Mouse (Mus musculus): ENCODE measurements at regions not wholly inside any gene's neighbourhood (a gene's known extent, or its start where the extent isn't known, plus 50 kb on each side); places are given as distances from the start of the nearest gene placed in this dataset.

DNA sequence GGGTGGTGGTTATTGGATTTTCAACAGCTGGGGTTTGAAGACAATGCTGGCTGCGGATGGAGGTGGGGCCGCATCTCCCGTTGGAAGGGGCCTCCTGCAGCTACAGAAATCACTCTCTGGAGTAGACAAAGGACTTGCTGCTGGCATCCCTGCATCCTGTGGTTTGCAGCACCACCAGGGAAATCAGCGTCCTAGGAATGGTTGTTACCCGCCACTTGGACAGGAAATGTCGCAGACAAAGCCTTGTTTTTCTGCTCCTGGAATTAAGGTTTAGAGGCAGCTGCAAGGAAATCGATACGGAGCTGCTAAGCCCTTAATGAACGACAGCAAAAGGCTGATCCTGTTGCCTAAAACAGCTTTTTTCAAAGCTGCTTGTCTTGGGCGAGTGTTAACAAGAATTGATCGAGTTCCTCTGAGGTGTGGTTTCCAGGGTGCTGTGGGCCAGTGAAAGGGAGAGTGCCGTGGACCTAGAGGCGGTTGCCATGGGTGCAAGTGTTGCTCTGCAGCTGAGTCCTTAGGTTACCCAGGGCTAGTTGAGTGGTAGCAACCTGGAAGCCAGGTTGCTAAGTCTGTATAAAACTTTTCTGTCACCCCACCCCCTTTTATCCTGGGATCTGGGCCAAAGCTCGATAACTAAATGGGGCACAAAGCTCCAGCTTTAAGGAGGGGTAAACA, 230.6 kb upstream of the Chd6 start:
- Histone ChIP-seq H3K4me3 (ENCODE audit: low read depth, low read length) (no peak overlapping the region), H3K27ac (ENCODE audit: insufficient read depth, low read length) (peak overlapping the region; percentile 47), H3K4me1 (ENCODE audit: control insufficient read depth, insufficient read depth, low read length) (no peaks in the 10 kb centered on the region)

GRCm38 (mm10) chr2:161338953-161339326, 230.1 kb upstream of the Chd6 start:
- no peak overlapping the region for H3K9ac ChIP-seq (ENCODE audit: low read depth, poor library complexity, severe bottlenecking)
- H3K9me3 ChIP-seq (replicated peaks; ENCODE audit: control insufficient read depth, insufficient read depth, low read length, poor library complexity, severe bottlenecking): no peaks in the 10 kb centered on the region
- no peak overlapping the region for H3K27ac ChIP-seq (ENCODE audit: insufficient read depth, low read length)
- TF ChIP-seq CTCF (IDR thresholded peaks at IDR 0.05; ENCODE audit: low read depth, low read length) (no peak), POLR2A (IDR thresholded peaks at IDR 0.05; ENCODE audit: insufficient read depth, low read length) (no peak), EP300 (IDR thresholded peaks at IDR 0.05; ENCODE audit: insufficient read depth, low read depth, low read length) (no peak)
- H3K27me3 ChIP-seq (ENCODE audit: control insufficient read depth, insufficient read depth, low read length, poor library complexity, severe bottlenecking): no peaks in the 10 kb centered on the region
- no peaks in the 10 kb centered on the region for H3K36me3 ChIP-seq (ENCODE audit: control insufficient read depth, insufficient read depth, low read length, poor library complexity, severe bottlenecking)
- H3K4me3 ChIP-seq (ENCODE audit: low read depth, low read length): no peak overlapping the region
- no peaks in the 10 kb centered on the region for H3K4me1 ChIP-seq (ENCODE audit: control insufficient read depth, insufficient read depth, low read length)

More for the DNA sequence above, 230.6 kb upstream of the Chd6 start:
- TF ChIP-seq POLR2A (IDR thresholded peaks at IDR 0.05; ENCODE audit: insufficient read depth, low read length) (no peak), EP300 (IDR thresholded peaks at IDR 0.05; ENCODE audit: insufficient read depth, low read depth, low read length) (peak; percentile 74; the same call in 1 of the 2 replicates)
- no peaks in the 10 kb centered on the region for H3K27me3 ChIP-seq (ENCODE audit: control insufficient read depth, insufficient read depth, low read length, poor library complexity, severe bottlenecking)
- H3K9ac ChIP-seq (ENCODE audit: low read depth, poor library complexity, severe bottlenecking): no peak overlapping the region
- no peaks in the 10 kb centered on the region for H3K9me3 ChIP-seq (replicated peaks; ENCODE audit: control insufficient read depth, insufficient read depth, low read length, poor library complexity, severe bottlenecking)
- H3K36me3 ChIP-seq (ENCODE audit: control insufficient read depth, insufficient read depth, low read length, poor library complexity, severe bottlenecking): no peaks in the 10 kb centered on the region

DNA sequence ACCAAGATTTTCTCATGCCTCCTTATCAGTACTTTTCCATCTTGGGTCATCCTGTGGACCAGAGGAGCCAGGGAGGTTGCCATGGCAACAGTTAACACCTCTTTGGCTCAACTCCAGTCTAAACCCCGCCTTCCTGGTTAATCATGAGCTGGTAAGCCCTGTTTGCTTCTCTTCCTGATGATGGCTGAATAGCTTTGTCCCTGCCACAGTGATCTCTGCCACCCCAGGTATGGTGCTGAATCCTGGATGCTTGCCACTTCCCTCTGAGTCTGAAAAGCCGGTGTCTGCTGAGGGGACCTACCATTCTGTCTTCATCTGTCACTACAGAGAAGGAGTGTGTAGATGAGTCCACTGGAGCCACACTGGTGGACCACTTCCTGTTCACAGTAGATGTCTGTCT, 223.8 kb upstream of the Chd6 start:
- no peaks in the 10 kb centered on the region for H3K9me3 ChIP-seq (replicated peaks; ENCODE audit: control insufficient read depth, insufficient read depth, low read length, poor library complexity, severe bottlenecking)
- no peak overlapping the region for H3K9ac ChIP-seq (ENCODE audit: low read depth, poor library complexity, severe bottlenecking)
- H3K4me1 ChIP-seq (ENCODE audit: control insufficient read depth, insufficient read depth, low read length): no peaks in the 10 kb centered on the region
- H3K27ac ChIP-seq (ENCODE audit: insufficient read depth, low read length): no peak overlapping the region
- no peak overlapping the region for H3K4me3 ChIP-seq (ENCODE audit: low read depth, low read length)
- H3K27me3 ChIP-seq (ENCODE audit: control insufficient read depth, insufficient read depth, low read length, poor library complexity, severe bottlenecking): no peaks in the 10 kb centered on the region
- H3K36me3 ChIP-seq (ENCODE audit: control insufficient read depth, insufficient read depth, low read length, poor library complexity, severe bottlenecking): no peaks in the 10 kb centered on the region
- TF ChIP-seq CTCF (IDR thresholded peaks at IDR 0.05; ENCODE audit: low read depth, low read length) (no peak), POLR2A (IDR thresholded peaks at IDR 0.05; ENCODE audit: insufficient read depth, low read length) (no peak), EP300 (IDR thresholded peaks at IDR 0.05; ENCODE audit: insufficient read depth, low read depth, low read length) (no peak)

DNA sequence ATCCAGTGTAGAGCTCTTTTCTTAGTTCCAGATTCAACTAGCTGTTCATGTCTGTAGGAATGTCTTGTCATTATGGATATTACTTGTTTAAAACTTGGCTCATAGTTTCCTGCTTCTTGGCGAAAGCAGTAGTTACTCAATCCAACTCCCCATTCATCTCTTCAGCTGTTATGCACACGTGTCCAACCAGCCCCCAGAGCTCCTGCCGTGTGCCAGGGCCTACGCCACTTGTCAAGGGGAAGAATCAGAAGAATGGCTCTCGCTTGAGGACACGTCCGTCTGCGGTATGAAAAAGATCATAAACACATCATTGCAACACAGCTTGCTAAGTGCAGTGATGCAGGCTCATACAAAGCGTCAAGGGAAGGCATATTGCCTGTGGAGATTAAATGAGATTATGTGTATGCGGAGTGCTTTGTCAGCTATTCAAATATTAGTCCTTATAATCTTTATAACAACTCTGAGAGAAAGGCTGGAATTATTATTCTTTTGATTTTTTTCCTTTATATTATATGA, 223.0 kb upstream of the Chd6 start:
- H3K27me3 ChIP-seq (ENCODE audit: control insufficient read depth, insufficient read depth, low read length, poor library complexity, severe bottlenecking): no peaks in the 10 kb centered on the region
- H3K4me3 ChIP-seq (ENCODE audit: low read depth, low read length): no peak overlapping the region
- H3K9me3 ChIP-seq (replicated peaks; ENCODE audit: control insufficient read depth, insufficient read depth, low read length, poor library complexity, severe bottlenecking): no peaks in the 10 kb centered on the region
- no peak overlapping the region for H3K9ac ChIP-seq (ENCODE audit: low read depth, poor library complexity, severe bottlenecking)
- no peaks in the 10 kb centered on the region for H3K36me3 ChIP-seq (ENCODE audit: control insufficient read depth, insufficient read depth, low read length, poor library complexity, severe bottlenecking)
- no peak overlapping the region for H3K27ac ChIP-seq (ENCODE audit: insufficient read depth, low read length)
- no peaks in the 10 kb centered on the region for H3K4me1 ChIP-seq (ENCODE audit: control insufficient read depth, insufficient read depth, low read length)
- TF ChIP-seq CTCF (IDR thresholded peaks at IDR 0.05; ENCODE audit: low read depth, low read length) (no peak), POLR2A (IDR thresholded peaks at IDR 0.05; ENCODE audit: insufficient read depth, low read length) (no peak), EP300 (IDR thresholded peaks at IDR 0.05; ENCODE audit: insufficient read depth, low read depth, low read length) (no peak)

GRCm38 (mm10) chr2:161302796-161303195, 193.9 kb upstream of the Chd6 start:
- TF ChIP-seq POLR2A (IDR thresholded peaks at IDR 0.05; ENCODE audit: insufficient read depth, low read length) (no peak), CTCF (IDR thresholded peaks at IDR 0.05; ENCODE audit: low read depth, low read length) (no peak), EP300 (IDR thresholded peaks at IDR 0.05; ENCODE audit: insufficient read depth, low read depth, low read length) (no peak)
- Histone ChIP-seq H3K27me3 (ENCODE audit: control insufficient read depth, insufficient read depth, low read length, poor library complexity, severe bottlenecking) (no peaks in the 10 kb centered on the region), H3K9ac (ENCODE audit: low read depth, poor library complexity, severe bottlenecking) (no peak overlapping the region), H3K4me3 (ENCODE audit: low read depth, low read length) (no peak overlapping the region), H3K4me1 (ENCODE audit: control insufficient read depth, insufficient read depth, low read length) (no peaks in the 10 kb centered on the region), H3K36me3 (ENCODE audit: control insufficient read depth, insufficient read depth, low read length, poor library complexity, severe bottlenecking) (no peaks in the 10 kb centered on the region), H3K27ac (ENCODE audit: insufficient read depth, low read length) (no peak overlapping the region), H3K9me3 (replicated peaks; ENCODE audit: control insufficient read depth, insufficient read depth, low read length, poor library complexity, severe bottlenecking) (no peaks in the 10 kb centered on the region)

GRCm38 (mm10) chr2:161268861-161269413, 160.1 kb upstream of the Chd6 start:
- Histone ChIP-seq H3K36me3 (ENCODE audit: control insufficient read depth, insufficient read depth, low read length, poor library complexity, severe bottlenecking) (no peaks in the 10 kb centered on the region), H3K27ac (ENCODE audit: insufficient read depth, low read length) (no peak overlapping the region), H3K4me1 (ENCODE audit: control insufficient read depth, insufficient read depth, low read length) (no peaks in the 10 kb centered on the region), H3K9me3 (replicated peaks; ENCODE audit: control insufficient read depth, insufficient read depth, low read length, poor library complexity, severe bottlenecking) (no peaks in the 10 kb centered on the region), H3K9ac (ENCODE audit: low read depth, poor library complexity, severe bottlenecking) (no peak overlapping the region), H3K27me3 (ENCODE audit: control insufficient read depth, insufficient read depth, low read length, poor library complexity, severe bottlenecking) (no peaks in the 10 kb centered on the region), H3K4me3 (ENCODE audit: low read depth, low read length) (no peak overlapping the region)
- TF ChIP-seq CTCF (IDR thresholded peaks at IDR 0.05; ENCODE audit: low read depth, low read length) (no peak), EP300 (IDR thresholded peaks at IDR 0.05; ENCODE audit: insufficient read depth, low read depth, low read length) (no peak)

Data from ES-Bruce4 (cell line).